Mouse (Mus musculus): Measurements from ENCODE around the gene Adam12.

DNA sequence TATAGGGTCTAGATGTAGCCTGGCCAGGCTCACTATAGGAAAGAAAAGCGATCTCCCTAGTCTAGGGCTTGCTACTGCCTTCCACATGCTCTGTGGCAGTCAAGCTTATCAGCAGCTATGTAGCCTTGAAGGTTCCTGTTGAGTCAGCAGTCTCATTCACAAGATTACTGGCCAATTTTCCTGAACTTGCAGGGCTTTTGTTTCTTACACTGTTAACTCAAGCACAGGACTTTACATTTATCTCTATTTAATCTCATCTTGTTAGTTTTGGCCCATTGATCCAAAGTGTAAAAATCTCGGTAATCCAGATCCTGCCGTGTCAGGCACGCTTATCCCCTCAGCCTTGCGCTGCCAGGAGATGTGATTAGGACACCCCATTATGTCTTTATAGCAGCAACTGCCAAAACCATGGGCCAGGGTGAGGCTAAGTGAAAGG is 103.8 kb downstream of the Adam12 start:
- no peak for TF ChIP-seq CTCF (IDR thresholded peaks at IDR 0.05; ENCODE audit: borderline replicate concordance, insufficient read depth, low read depth, low read length)
- TF ChIP-seq POLR2A (IDR thresholded peaks at IDR 0.05; ENCODE audit: borderline replicate concordance, insufficient read depth, low read length) = no peak

Measured in cerebellum, adult 2 months (tissue).